Mouse (Mus musculus) ovary, adult 18-20 months (tissue): ENCODE results near the gene Mgat3.

Source experiments
- DNase-seq: peaks from one replicate; pipeline ENCODE4 v3.0.0; 2022; ENCODE audit warnings: low spot score, mixed read lengths

Mgat3 gene

GRCm38 (mm10) chr15:80149517-80149916 lies 24.0 kb upstream of the Mgat3 start:
- no peak for DNase-seq

DNA sequence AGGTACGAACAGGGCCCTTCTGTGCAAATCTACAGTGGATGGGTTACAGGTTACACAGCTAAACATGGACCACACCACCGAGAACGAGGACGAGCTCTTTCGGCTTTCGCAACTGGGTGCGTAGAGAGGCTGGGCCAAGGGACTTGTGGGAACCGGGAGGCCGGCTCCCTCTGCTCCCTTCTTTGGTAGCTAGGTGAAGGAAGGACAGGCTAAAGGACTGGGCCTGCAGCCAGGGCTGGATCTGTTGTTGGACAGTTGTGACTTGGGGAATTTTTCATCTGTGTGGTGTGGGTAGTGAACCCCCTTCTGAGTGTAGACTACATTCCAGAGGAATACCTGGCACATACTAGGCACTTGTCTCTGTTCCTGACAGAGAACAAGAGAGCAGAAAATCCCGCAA lies 20.9 kb upstream of the Mgat3 start:
- no peak for DNase-seq

GRCm38 (mm10) chr15:80153757-80154156 lies 19.8 kb upstream of the Mgat3 start:
- DNase-seq, result no peak

DNA sequence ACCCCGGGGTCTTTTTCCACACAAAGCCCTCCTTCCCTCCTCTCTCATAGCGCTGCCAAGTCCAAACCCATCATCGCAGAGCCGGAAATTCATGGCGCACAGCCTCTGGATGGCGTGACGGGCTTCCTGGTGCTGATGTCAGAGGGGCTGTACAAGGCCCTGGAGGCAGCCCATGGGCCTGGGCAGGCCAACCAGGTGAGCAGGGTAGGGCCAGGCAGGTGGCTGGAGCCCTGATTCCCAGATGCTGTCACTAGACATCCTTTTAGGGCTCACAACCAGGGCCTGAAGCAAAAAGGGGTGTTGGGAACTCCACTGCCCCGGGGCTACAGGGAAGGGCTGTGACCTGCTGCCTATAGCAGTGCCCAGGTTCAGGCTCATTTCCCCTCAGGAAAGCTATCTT lies 17.8 kb upstream of the Mgat3 start:
- DNase-seq, result no peak

DNA sequence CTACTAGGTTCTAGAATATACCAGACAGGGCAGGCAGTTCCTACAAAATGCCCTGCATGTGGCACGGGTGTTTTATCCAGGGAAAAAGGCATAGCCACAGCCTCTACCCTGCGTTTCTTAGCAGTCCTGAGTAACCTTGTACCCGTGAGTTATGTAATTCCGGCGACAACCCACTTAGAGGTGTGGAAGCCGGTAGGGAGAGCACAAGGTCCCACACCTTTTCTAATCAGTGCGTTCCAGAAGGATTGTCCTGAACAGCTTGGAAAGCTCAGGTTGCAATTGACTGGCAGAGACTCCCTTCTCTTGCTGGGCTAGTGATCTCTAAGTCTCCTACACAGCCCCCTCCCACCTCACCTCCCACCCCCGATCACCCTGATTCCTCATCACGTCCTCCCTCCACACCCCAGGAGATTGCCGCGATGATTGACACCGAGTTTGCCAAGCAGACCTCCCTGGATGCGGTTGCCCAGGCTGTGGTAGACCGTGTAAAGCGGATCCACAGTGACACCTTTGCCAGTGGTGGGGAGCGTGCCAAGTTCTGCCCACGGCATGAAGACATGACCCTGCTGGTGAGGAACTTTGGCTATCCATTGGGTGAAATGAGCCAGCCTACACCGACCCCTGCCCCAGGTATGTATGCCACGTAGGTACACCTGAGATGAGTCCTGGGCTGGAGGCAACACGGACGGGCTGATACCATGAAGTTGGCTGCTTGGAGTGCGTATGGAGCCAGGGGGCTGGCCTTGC lies 16.2 kb upstream of the Mgat3 start:
- no peak for DNase-seq

DNA sequence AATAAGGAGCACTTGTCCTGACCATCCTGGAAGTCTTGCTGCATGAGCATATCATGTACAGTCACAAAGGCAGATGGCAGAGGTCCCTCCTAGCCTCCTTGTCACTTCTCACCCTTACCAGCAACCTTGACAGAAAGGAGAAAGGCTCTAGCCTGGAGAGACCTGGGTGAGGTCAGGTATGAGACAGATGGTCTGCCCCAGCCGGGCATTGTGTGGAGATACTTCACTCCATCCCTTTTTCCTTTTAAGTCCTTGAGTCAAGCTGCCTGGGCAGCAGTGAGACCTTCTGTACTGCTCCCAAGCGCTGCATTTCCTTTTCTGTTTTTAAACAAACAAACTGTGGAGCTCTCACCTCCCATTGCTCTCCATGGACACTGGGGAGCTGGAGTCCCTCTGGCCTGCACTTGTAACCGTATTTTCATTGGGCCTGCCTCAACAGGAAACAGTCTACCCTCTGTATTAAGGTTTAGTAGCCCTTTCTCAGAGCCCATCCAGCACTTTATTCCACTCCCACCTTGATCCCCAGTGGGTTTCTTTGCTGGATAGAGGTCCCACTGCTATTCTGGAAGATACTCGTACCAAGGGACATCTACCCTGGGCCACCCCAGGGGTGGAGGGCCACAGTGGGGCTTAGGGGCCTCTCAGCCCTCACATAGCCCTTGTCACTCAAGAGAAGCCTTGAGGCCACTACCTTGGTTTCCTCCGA lies 15.4 kb upstream of the Mgat3 start:
- no peak for DNase-seq

DNA sequence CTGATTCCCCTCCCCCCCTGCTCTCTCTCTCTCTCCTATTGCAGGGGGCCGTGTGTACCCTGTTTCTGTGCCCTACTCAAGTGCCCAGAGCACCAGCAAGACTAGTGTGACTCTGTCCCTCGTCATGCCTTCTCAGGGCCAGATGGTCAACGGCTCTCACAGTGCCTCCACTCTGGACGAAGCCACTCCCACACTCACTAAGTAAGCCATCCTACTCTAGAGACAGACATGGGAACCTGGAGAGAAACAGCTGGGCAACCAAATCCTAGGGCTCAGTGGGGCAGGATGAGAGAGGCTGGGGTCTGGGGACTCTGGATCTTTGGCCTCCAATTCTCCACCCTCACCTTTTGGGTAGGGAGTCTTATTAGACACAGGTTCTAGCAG lies 14.8 kb upstream of the Mgat3 start:
- no peak for DNase-seq

DNA sequence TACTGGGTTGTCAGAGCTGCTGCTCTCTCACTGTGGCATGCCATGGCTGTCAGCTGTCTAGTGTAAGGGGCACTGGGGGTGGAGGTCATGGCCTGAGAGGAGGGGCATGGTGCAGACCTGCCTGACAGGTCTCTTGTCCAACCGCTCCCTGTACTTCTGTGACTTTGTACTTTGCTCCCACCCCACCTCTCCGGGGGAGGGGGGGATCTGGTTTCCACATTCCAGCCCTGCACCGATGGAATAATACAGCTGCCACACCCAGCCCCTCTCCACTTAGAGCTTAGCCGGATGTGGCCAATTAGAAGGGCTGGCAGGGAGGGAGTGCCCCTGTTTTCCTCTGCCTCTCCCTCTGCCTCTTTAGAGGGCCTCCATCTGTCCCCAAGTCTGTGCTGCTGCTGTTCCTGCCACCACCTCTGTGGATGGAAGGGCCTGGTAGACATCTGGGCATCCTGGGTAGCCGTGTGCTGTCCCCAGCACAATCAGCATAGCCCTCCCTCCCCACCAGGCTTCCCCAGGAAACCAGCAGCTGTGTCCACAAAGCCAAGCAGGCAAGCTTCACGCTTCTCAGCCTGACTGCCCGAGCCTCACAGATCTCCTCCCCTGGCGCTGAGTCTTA lies 14.1 kb upstream of the Mgat3 start:
- no peak for DNase-seq

DNA sequence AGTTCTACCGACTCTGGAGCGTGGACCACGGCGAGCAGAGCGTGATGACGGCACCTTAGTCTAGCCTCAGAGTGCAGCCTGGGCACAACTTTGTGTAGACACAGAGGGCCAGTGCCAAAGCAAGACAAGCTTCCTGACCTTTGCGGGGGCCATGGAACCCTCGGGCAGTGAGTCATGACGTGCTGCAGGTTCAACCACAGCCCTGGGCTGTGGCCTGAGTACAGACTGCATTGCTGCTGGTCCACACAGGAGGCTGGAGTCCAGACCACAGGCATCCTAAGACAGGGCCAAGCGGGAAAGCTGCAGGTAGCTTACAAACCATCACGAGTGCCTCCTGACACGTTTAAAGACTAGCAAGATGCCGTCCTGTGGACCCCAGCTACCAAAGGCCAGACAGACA lies 13.3 kb upstream of the Mgat3 start:
- no peak for DNase-seq

GRCm38 (mm10) chr15:80160726-80161125 lies 12.8 kb upstream of the Mgat3 start:
- no peak for DNase-seq

DNA sequence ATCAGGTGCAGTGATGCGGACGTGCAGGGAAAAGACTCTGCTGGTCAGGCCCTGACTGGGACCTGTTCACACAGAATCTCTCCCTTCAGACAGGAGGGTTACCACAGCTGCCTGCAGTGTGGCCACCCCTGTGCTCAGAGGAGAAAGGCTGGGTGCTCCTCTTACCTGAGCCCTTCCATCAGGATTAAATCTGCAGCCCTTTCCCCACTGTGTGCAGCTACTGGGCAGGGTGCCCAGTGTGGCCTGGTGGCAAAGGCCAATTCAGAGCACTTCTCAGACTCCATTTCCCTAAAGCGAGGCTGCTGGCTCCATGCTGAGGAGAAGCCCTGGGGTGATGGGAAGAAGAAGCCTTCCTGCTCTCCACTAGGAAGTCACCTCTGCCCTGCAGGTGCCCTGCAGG lies 12.3 kb upstream of the Mgat3 start:
- no peak for DNase-seq

DNA sequence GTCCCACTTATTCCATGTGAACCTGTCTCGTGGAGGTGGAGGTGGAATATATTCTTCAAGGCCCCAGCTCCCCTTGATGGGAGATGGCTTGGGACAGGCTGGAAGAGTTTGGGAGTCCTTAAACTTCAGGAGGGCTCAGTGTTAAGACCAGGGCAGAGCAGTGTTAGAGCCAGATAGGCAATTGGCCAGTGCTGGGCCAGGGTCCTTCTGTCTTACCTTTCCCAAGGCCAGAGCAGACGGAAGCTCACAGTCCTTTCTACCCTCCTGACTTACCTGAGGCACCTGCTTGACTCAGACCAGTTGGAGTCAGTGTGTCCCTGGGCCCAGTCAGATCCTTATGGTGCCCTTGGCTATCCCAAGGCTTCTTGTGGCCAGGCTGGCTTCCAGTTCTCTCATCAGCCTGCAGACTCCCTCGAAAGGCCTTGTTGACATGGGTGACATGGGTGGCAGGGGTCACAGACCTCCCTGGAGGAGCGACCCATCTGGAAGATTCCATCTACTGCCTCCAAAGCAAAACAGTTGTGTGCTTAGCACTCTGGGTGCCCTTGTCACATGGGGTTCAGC lies 11.0 kb upstream of the Mgat3 start:
- DNase-seq, result no peak

- DNase-seq, result no peak
These were observed 10.2 kb upstream of the Mgat3 start for GRCm38 (mm10) chr15:80163274-80163673.

DNA sequence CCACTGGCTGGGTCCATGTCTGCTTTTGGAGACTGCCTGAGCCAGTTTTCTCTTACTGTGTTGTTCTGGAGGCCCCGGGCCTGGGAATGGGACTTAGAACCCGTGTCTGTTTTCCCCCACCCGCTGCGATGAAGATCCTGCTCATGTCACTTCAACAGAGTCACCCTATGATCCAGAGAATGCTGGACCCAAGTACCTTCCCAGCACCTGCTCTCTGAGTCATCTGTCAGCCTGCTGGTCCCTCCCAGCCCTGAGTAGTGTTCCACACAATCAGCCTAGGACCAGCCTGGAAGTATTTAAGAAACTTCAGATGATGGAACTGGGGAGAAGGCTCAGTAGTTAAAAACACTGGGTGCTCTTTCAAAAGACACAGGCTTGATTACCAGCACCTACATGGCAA lies 9.8 kb upstream of the Mgat3 start:
- DNase-seq, result no peak

- no peak for DNase-seq
These were observed 8.1 kb upstream of the Mgat3 start for GRCm38 (mm10) chr15:80165396-80165795.

GRCm38 (mm10) chr15:80169484-80169883 lies 4.0 kb upstream of the Mgat3 start:
- DNase-seq, result no peak

DNA sequence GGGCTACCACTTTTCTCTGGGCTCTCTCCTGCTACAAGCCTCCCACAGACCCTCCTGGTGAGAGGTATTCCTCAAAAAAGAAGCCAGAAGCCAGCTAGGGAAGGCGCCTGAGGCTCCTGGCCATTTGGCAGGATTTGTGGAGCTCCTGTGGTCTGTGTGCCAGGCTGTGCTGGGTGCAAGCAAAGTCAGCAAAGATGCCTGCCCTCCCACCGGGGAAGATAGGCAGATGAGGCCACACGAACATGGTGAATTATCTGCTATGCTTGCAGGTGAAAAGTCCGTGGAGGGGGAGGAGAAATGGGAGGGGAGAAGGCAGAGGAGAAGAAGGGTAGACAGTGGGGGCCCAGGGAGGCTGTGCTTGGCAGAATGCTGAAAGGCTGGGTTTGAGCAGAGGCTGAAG lies 3.2 kb upstream of the Mgat3 start:
- peak; percentile 24 for DNase-seq

GRCm38 (mm10) chr15:80171286-80171685 lies 2.2 kb upstream of the Mgat3 start:
- DNase-seq, result no peak

GRCm38 (mm10) chr15:80171791-80172190 lies 1.7 kb upstream of the Mgat3 start:
- no peak for DNase-seq

DNA sequence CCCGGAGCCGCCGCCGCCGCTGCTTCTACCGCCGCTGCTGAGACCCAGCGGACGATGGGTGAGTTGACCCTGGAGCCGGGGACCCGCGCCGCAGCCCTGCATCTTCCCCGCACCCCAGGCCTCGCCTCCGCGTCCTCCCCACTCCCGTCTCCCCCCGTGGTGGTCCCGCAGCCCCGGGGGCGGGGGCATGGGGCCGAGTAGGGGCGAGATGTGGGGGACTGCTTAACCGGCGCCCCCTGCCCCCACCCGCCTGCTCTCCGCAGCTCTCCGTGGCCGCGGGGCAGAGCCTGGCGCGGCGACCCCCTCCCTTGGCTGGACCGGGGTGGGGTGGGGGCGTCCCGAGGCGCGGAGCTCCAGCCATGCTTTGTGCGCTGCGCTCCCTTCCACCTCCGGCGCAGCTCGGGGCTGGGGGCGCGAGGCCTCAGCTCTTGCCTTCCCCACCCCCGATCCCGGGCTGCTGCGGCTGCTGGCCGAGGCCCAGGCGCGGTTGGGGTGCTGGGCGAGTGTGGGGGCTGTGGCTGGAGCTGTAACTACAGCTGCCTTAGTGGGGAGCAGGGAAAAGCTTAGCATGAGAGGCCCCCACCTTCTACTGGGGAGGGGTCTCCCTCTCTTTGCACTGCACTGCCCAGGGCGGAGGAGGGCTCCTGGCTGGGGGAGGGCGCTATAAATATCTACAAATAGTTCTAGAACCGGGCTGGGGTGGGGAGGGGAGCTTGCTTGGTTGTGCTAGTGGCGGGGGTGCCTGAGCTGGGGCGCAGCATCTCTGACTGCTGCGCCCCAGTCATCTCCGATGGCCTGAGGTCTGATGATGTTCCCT lies 468 bp downstream of the Mgat3 start:
- DNase-seq, result no peak

DNA sequence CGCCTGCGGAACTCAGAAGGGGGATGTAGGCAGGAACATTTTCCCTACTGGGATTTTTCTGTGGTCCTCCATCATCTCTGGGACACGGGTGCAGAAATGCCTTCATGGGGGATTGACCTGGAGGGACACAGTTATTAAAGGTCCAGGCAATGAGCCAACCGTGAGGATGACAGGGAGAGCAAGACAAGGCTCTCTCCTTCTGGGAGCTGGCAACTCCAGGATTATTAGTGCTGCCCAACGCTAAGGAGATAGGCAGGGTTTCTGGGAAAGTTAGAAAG lies 1.0 kb downstream of the Mgat3 start:
- no peak for DNase-seq

DNA sequence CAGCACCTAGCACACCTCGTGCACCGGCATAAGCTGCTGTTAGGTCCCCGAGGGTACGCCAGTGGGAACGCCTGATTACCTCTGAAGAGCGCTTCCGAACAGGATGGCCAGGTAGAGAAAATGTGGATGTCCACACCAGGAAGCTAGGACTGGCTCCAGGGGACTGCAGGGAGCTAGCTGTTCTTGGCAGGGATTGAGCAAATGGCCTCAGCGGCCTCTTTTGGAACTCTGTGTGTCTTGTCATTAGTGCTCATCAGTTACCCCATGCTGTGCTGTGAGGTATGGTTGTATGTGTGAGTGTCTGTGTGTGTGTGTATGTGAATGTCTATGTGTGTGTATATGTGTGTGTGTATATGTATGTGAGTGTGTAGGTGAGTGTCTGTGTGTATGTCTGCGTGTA lies 1.8 kb downstream of the Mgat3 start:
- DNase-seq, result no peak

GRCm38 (mm10) chr15:80175756-80176155 lies 2.2 kb downstream of the Mgat3 start:
- DNase-seq, result no peak
